Mouse (Mus musculus) ES-E14 (cell line): ENCODE results near the gene Gm11985. TPM values are rescaled to one million over a fixed set of nuclear protein-coding genes. Genes with fewer than 3 reads are reported as not detected.
A peak's percentile ranks its signal among the peaks of the same experiment; 100 is the strongest.
"Not testable (repeated sequence)": the region's sequence is repeated elsewhere in the genome, so short reads cannot be mapped to it uniquely, and the experiment has no call there.

Source experiments
- DNase-seq: peaks from one replicate; pipeline ENCODE4 v3.0.0-alpha.2; 2013; ENCODE audit warnings: low read depth, low spot score
- H3K27ac ChIP-seq: 2 replicates; pipeline ENCODE4 v1.5.1; 2012; ENCODE audit warnings: low read depth, mild to moderate bottlenecking, low read length, moderate library complexity, mixed read lengths; ENCODE audit not compliant: poor library complexity, insufficient read depth, severe bottlenecking
- H3K36me3 ChIP-seq: 2 replicates; pipeline ENCODE4 v1.6.1; 2012; ENCODE audit warnings: mild to moderate bottlenecking, low read length, moderate library complexity, mixed read lengths; ENCODE audit not compliant: control insufficient read depth, poor library complexity, insufficient read depth, severe bottlenecking
- H3K4me1 ChIP-seq, 2 experiments: fragments of 150-350 bp in 1 of 2; sonication (generic) in 1 of 2; 2 replicates each; pipeline ENCODE4 v1.6.1; 2012; ENCODE audit warnings: low read length in 2 of 2, mild to moderate bottlenecking in 1 of 2, mixed read lengths in 1 of 2; ENCODE audit not compliant: control insufficient read depth in 2 of 2, insufficient read depth in 2 of 2, poor library complexity in 1 of 2
- H3K4me3 ChIP-seq, 2 experiments: fragments of 150-350 bp in 1 of 2; sonication (generic) in 1 of 2; 2 replicates each; pipeline ENCODE4 v1.5.1; 2012; ENCODE audit warnings: low read length in 2 of 2, low read depth in 1 of 2, mild to moderate bottlenecking in 1 of 2, mixed read lengths in 1 of 2; ENCODE audit not compliant: insufficient read depth in 1 of 2, poor library complexity in 1 of 2, severe bottlenecking in 1 of 2
- H3K9ac ChIP-seq: 2 replicates; pipeline ENCODE4 v1.6.1; 2012; ENCODE audit warnings: low read depth, mild to moderate bottlenecking, low read length, mixed read lengths; ENCODE audit not compliant: poor library complexity, insufficient read depth, severe bottlenecking
- H3K9me3 ChIP-seq: fragments of 150-350 bp; sonication (generic); 2 replicates; pipeline ENCODE4 v1.6.1; 2012; ENCODE audit warnings: low read depth, mild to moderate bottlenecking, low read length; ENCODE audit not compliant: control insufficient read depth, insufficient read depth
- CHD2 ChIP-seq: IDR thresholded peaks from 2 replicates; pipeline ENCODE4 v1.6.1; 2014; ENCODE audit warnings: mild to moderate bottlenecking, low read depth, low read length, inconsistent platforms
- HCFC1 ChIP-seq: IDR thresholded peaks from 2 replicates; pipeline ENCODE4 v1.6.1; 2012; ENCODE audit warnings: low read length, inconsistent platforms, borderline replicate concordance; ENCODE audit not compliant: insufficient read depth
- MAFK ChIP-seq: IDR thresholded peaks from 2 replicates; pipeline ENCODE4 v1.6.1; 2014; ENCODE audit warnings: mild to moderate bottlenecking, low read depth, low read length, inconsistent platforms; ENCODE audit not compliant: insufficient read depth
- ZC3H11A ChIP-seq: IDR thresholded peaks from 2 replicates; pipeline ENCODE4 v1.6.1; 2012; ENCODE audit warnings: low read depth, mild to moderate bottlenecking, inconsistent platforms, low read length, borderline replicate concordance
- ZNF384 ChIP-seq: IDR thresholded peaks from 2 replicates; pipeline ENCODE4 v1.6.1; 2012; ENCODE audit warnings: low read depth, low read length, inconsistent platforms
- in situ Hi-C, 2 experiments: fragments of 600-800 bp; cut with MboI; formaldehyde crosslinking; loops; one replicate each; pipeline ENCODE4 v1.15.1; 2025; ENCODE audit warnings: low sequenced_read_pairs in 2 of 2, inconsistent platforms in 1 of 2; ENCODE audit not compliant: unreplicated experiment in 2 of 2
- total RNA-seq: library from RNA; depleted of rRNA; stranded (reverse); fragments of 300-350 nt; gene quantifications from 2 replicates; pipeline ENCODE4 v1.2.3, GENCODE M21; 2012

The Gm11985 gene
- total RNA-seq, 1 experiment = not detected

GRCm38 (mm10) chr11:7226200-7226599 is 37.8 kb upstream of the Gm11985 start:
- no peaks in the 10 kb centered on the region for H3K36me3 ChIP-seq
- TF ChIP-seq HCFC1 (no peak), ZC3H11A (no peak), CHD2 (no peak)
- DNase-seq = no peak
- in situ Hi-C loops = no loop called here
- no peaks in the 10 kb centered on the region for H3K9me3 ChIP-seq
- H3K27ac ChIP-seq = no peak overlapping the region
- no peak overlapping the region for H3K9ac ChIP-seq
- H3K4me1 ChIP-seq = no peaks in the 10 kb centered on the region
- H3K4me3 ChIP-seq = no peak overlapping the region

GRCm38 (mm10) chr11:7221826-7222225 is 33.5 kb upstream of the Gm11985 start:
- not testable (repeated sequence) for H3K4me1 ChIP-seq, H3K9ac ChIP-seq, H3K4me3 ChIP-seq, H3K36me3 ChIP-seq, H3K27ac ChIP-seq, H3K9me3 ChIP-seq
- in situ Hi-C loops = loop anchor here in 1 of 2 experiments (25.0 kb wide), 1 partner anchor 1165 kb away; no protein-coding TSS in a partner anchor
- peak; percentile 46 for DNase-seq

GRCm38 (mm10) chr11:7215703-7216102 is 27.3 kb upstream of the Gm11985 start:
- no peaks in the 10 kb centered on the region; a peak in 1 of 4 replicates for H3K4me1 ChIP-seq
- H3K9me3 ChIP-seq = no peaks in the 10 kb centered on the region
- DNase-seq = peak; percentile 34
- no peak overlapping the region for H3K9ac ChIP-seq
- no peak overlapping the region for H3K27ac ChIP-seq
- no peak for TF ChIP-seq ZNF384
- TF ChIP-seq MAFK = no peak
- TF ChIP-seq HCFC1 = no peak
- TF ChIP-seq ZC3H11A = peak; percentile 50; the same call in 1 of the 2 replicates
- TF ChIP-seq CHD2 = no peak
- in situ Hi-C loops = loop anchor here (10.0 to 25.0 kb wide), 2 partner anchors 1029 to 1172 kb away; no protein-coding TSS in a partner anchor
- no peaks in the 10 kb centered on the region for H3K36me3 ChIP-seq
- H3K4me3 ChIP-seq = no peak overlapping the region

GRCm38 (mm10) chr11:7214761-7215160 is 26.4 kb upstream of the Gm11985 start:
- Histone ChIP-seq H3K4me3 (peak overlapping the region in 1 of 2 experiments; percentile 56; a peak in 2 of 4 replicates), H3K4me1 (no peaks in the 10 kb centered on the region; a peak in 1 of 4 replicates), H3K27ac (no peak overlapping the region), H3K9ac (no peak overlapping the region), H3K36me3 (no peaks in the 10 kb centered on the region), H3K9me3 (no peaks in the 10 kb centered on the region)
- in situ Hi-C loops = loop anchor here (10.0 to 25.0 kb wide), 2 partner anchors 1030 to 1173 kb away; no protein-coding TSS in a partner anchor
- TF ChIP-seq ZNF384 (0 out of 2 replicates have a peak, but pooled peaks have one; percentile 8), HCFC1 (no peak), ZC3H11A (peak; percentile 99), CHD2 (no peak)
- DNase-seq = peak; percentile 51

GRCm38 (mm10) chr11:7214342-7214660 is 25.9 kb upstream of the Gm11985 start:
- Histone ChIP-seq H3K4me3 (peak overlapping the region; percentile 56 to 81), H3K9ac (peak overlapping the region; percentile 85; the same call in 1 of the 2 replicates), H3K9me3 (no peaks in the 10 kb centered on the region), H3K4me1 (no peaks in the 10 kb centered on the region; a peak in 1 of 4 replicates), H3K36me3 (peaks cover 2% of the 10 kb centered on the region), H3K27ac (no peak overlapping the region)
- no peak for TF ChIP-seq HCFC1
- DNase-seq = peak; percentile 7
- in situ Hi-C loops = loop anchor here (10.0 to 25.0 kb wide), 2 partner anchors 1030 to 1173 kb away; no protein-coding TSS in a partner anchor
